Mouse (Mus musculus) neural tube, embryonic 15.5 days (tissue): Measurements from ENCODE around the gene Ninj2. TPM values are rescaled to one million over a fixed set of nuclear protein-coding genes. Genes with fewer than 3 reads are reported as not detected.

ENCODE experiments used
- ATAC-seq: fragments of 200-750 bp; cut with Nextera tagmentation; 2 replicates; pipeline ENCODE4 v1.8.0; 2017; ENCODE audit warnings: mild to moderate bottlenecking, moderate TSS enrichment, moderate library complexity; ENCODE audit not compliant: low FRiP score
- H3K27ac ChIP-seq: fragments of 300-500 bp; sonication (generic); replicated peaks from 2 replicates; pipeline ENCODE4 v1.5.1; 2015; ENCODE audit warnings: mild to moderate bottlenecking, inconsistent platforms
- H3K27me3 ChIP-seq: fragments of 300-500 bp; sonication (generic); replicated peaks from 2 replicates; pipeline ENCODE4 v1.6.1; 2015; ENCODE audit warnings: inconsistent platforms
- H3K36me3 ChIP-seq: fragments of 300-500 bp; sonication (generic); 2 replicates; pipeline ENCODE4 v1.6.1; 2015; ENCODE audit warnings: inconsistent platforms
- H3K4me1 ChIP-seq: fragments of 300-500 bp; sonication (generic); 2 replicates; pipeline ENCODE4 v1.6.1; 2015; ENCODE audit warnings: inconsistent platforms
- H3K4me2 ChIP-seq: fragments of 300-500 bp; sonication (generic); 2 replicates; pipeline ENCODE4 v1.6.1; 2015; ENCODE audit warnings: inconsistent platforms, mild to moderate bottlenecking, moderate library complexity
- H3K4me3 ChIP-seq: fragments of 300-500 bp; sonication (generic); replicated peaks from 2 replicates; pipeline ENCODE4 v1.5.1; 2015; ENCODE audit warnings: mild to moderate bottlenecking, inconsistent platforms
- H3K9ac ChIP-seq: fragments of 300-500 bp; sonication (generic); replicated peaks from 2 replicates; pipeline ENCODE4 v1.6.1; 2015; ENCODE audit warnings: mild to moderate bottlenecking, inconsistent platforms
- H3K9me3 ChIP-seq: fragments of 300-500 bp; sonication (generic); replicated peaks from 2 replicates; pipeline ENCODE4 v1.6.1; 2016; ENCODE audit warnings: inconsistent platforms
- WGBS: fragments of 180-500 bp; shearing (Covaris S2); methylation state at CpG from one replicate; pipeline ENCODE4 v1.1.7; 2015; ENCODE audit warnings: mixed read lengths; 5-methylcytosine and 5-hydroxymethylcytosine counted together
- polyA plus RNA-seq: library from polyadenylated mRNA; unstranded; fragments of >200 nt; fragmentation: Nextera tagmentation; extraction: Ambion mirVana; gene quantifications from 2 replicates; pipeline ENCODE4 v1.2.1, GENCODE M21; 2015

The Ninj2 gene
- polyA plus RNA-seq, 1 experiment from 2014 or later, result 0.19 TPM

DNA sequence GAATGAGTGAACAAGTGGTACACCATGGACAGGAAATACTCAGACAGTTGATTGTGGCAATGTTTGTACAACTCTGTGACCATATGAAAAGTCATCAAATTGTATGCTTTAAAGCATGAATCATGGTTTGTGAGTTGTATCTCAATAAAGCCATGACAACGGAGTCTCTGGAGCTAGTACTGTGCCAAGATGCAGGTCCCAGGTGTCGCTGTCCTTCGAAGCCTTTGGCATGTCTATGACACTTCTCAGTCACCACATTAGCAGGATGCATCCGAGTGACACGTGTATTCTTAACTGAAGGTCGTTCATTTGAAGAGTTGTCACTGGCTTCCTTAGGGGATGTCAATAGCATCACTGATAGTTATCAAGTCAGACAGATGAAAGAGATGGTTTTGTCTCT lies 69.8 kb downstream of the Ninj2 start:
- Histone ChIP-seq H3K4me2 (no peak overlapping the region), H3K27me3 (no peaks in the 10 kb centered on the region), H3K4me3 (no peak overlapping the region), H3K9ac (no peak overlapping the region), H3K9me3 (no peaks in the 10 kb centered on the region), H3K27ac (no peak overlapping the region), H3K4me1 (peaks cover 10% of the 10 kb centered on the region), H3K36me3 (no peaks in the 10 kb centered on the region)
- 87% methylated on average over 6 of the region's 6 CpGs for WGBS
- ATAC-seq, result no peak

DNA sequence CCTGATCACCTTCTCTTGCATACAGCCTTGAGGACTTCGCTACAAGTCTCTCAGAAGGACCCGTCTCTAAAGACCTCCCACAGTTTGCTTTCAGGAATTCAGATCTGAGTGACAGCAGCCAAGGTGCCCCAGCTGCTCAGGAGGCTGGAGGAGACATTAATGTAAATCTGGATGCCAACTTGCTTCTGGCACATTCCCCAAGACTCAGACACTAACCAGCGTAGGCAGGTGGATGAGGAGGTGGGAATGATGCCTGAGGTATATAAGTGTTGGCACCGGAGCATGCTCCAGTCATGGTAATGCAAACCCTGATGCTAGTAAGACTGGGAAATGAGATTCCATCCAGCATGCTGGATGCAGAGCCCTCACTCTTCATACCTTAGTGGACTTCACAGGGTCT lies 71.6 kb downstream of the Ninj2 start:
- no peak overlapping the region for H3K27ac ChIP-seq
- H3K27me3 ChIP-seq, result no peaks in the 10 kb centered on the region
- no peak overlapping the region for H3K9ac ChIP-seq
- no peaks in the 10 kb centered on the region for H3K4me1 ChIP-seq
- no peak overlapping the region for H3K4me3 ChIP-seq
- 80% methylated on average over 4 of the region's 4 CpGs for WGBS
- no peak for ATAC-seq
- no peak overlapping the region for H3K4me2 ChIP-seq
- H3K36me3 ChIP-seq, result no peaks in the 10 kb centered on the region
- no peaks in the 10 kb centered on the region for H3K9me3 ChIP-seq

DNA sequence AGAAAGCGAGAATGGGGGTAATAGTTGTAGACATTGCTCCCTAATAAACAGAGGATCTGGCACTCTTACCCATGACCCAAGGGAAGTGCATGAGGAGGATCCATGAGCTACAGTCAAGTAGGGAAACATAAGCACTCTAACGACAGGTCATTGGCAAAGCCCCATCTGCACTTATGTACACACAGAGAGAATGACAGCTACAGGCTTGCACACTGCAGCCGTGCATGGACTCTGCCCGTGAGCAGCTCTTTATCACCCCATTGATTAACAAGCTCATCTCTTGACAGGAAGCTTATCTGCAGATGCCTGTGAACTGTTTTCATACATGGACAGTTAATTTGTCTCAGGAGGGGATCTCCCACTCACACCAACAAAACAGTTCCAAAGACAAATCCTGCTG lies 74.4 kb downstream of the Ninj2 start:
- WGBS, result 79% methylated on average over 4 of the region's 4 CpGs
- H3K4me2 ChIP-seq, result no peak overlapping the region

GRCm38 (mm10) chr6:120172294-120173017 lies 79.3 kb downstream of the Ninj2 start:
- Histone ChIP-seq H3K4me1 (no peaks in the 10 kb centered on the region), H3K36me3 (no peaks in the 10 kb centered on the region), H3K4me3 (no peak overlapping the region), H3K4me2 (no peak overlapping the region), H3K27me3 (no peaks in the 10 kb centered on the region), H3K9me3 (no peaks in the 10 kb centered on the region), H3K9ac (no peak overlapping the region), H3K27ac (no peak overlapping the region)
- ATAC-seq, result no peak
- WGBS, result 80% methylated on average over 8 of the region's 8 CpGs

More for the DNA sequence above, 74.4 kb downstream of the Ninj2 start:
- Histone ChIP-seq H3K27ac (no peak overlapping the region), H3K36me3 (no peaks in the 10 kb centered on the region), H3K27me3 (no peaks in the 10 kb centered on the region), H3K4me1 (no peaks in the 10 kb centered on the region), H3K9me3 (no peaks in the 10 kb centered on the region), H3K4me3 (no peak overlapping the region), H3K9ac (no peak overlapping the region)
- ATAC-seq, result no peak

DNA sequence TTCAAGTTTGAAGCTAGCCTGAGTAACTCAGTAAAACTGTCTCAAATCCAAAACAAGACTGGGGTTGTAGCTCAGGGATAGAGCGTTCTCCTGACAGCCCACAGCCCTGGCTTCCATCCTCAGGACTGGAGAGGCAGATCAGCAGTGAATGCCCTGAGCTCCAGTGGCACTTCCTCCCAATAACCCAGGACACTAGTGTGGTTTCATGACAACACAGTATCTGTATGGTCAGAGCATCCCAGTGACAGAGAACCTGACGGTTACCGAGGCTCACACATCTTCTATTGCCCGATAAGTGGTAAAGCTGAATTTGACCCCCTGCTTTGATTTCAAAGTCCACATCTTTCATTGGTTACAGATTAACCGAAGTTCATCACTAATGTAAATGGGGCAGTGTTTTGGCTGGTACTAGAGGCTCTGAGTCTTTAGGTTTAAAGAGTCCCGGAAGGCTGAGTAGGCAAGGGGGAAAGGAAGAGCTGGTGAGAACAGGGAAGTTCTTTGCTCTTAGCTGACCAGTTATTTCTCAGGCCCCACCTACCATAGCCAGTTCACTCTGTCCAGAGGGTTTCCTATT lies 81.0 kb downstream of the Ninj2 start:
- Histone ChIP-seq H3K4me3 (no peak overlapping the region), H3K9ac (no peak overlapping the region), H3K27ac (no peak overlapping the region), H3K36me3 (no peaks in the 10 kb centered on the region), H3K4me2 (no peak overlapping the region), H3K27me3 (no peaks in the 10 kb centered on the region), H3K4me1 (no peaks in the 10 kb centered on the region), H3K9me3 (no peaks in the 10 kb centered on the region)
- ATAC-seq, result no peak
- WGBS, result 82% methylated on average over 6 of the region's 6 CpGs

DNA sequence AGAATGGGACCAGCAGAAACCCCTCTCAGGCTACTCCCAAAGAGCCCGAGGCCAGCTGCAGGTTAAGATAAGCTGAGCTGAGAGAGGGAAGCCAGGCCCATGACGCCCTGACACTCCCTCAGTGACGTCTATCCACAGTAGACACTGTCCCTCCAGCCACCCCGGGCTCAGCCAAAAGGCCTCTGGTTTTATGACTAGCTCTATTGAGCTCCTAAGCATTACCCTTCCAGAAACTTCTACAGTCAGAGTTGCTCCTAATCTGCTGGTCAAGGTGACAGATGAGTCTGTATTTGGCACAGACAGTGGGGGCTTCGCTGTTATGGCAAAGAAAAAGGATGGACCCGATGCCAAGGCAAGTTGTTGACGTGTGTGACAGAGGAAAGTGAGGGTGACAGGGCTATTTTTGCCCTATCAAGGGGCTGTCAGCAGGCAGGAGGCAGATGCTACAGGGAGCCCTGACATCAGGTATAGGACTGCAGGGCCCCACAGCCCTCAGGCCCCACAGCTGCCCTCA lies 81.5 kb downstream of the Ninj2 start:
- H3K4me2 ChIP-seq, result no peak overlapping the region
- H3K27me3 ChIP-seq, result no peaks in the 10 kb centered on the region
- ATAC-seq, result no peak
- no peaks in the 10 kb centered on the region for H3K4me1 ChIP-seq
- no peak overlapping the region for H3K4me3 ChIP-seq
- H3K9ac ChIP-seq, result no peak overlapping the region
- H3K27ac ChIP-seq, result no peak overlapping the region
- WGBS, result 57% methylated on average over 7 of the region's 7 CpGs
- no peaks in the 10 kb centered on the region for H3K9me3 ChIP-seq
- no peaks in the 10 kb centered on the region for H3K36me3 ChIP-seq

- no peak overlapping the region for H3K9ac ChIP-seq
- WGBS, result 97% methylated on average over 4 of the region's 4 CpGs
- no peaks in the 10 kb centered on the region for H3K9me3 ChIP-seq
- H3K36me3 ChIP-seq, result no peaks in the 10 kb centered on the region
- no peak overlapping the region for H3K4me2 ChIP-seq
- no peaks in the 10 kb centered on the region for H3K27me3 ChIP-seq
- no peak overlapping the region for H3K27ac ChIP-seq
- H3K4me1 ChIP-seq, result no peaks in the 10 kb centered on the region
- H3K4me3 ChIP-seq, result no peak overlapping the region
- ATAC-seq, result no peak
These were observed 82.5 kb downstream of the Ninj2 start for GRCm38 (mm10) chr6:120175650-120176049.

DNA sequence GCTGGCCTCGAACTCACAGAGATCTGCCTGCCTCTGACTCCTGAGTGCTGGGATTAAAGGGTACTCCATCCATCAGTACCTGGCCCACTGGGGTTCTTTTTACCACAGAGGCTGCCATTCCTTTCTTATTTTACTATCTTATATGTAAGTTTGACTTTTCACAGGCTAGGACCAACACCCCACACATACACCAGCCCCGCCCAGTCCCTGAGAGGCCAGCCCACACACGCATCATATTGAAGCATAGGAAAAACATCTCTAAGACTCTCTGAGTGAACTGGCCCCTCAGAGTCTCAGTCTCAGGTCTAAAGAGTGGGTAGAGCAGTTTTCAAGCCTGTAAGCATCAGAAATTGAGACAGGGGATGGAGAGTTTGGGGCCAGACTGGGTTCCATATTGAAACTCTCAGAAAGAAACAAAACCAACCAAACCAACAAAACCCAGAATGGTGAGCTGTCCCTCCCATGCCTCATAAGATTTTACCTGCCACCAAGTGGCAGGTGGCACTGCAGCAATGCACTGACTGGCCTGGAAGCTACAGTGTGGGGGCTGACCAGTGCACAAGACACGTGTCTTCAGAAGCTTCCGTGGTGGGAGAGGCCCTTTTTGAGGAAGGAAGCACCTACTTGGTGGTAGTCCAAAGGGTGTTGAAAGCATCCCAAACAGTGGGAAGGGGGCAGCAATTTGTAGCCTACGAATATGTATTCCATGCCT lies 86.0 kb downstream of the Ninj2 start:
- H3K4me2 ChIP-seq, result no peak overlapping the region
- H3K27ac ChIP-seq, result no peak overlapping the region
- H3K36me3 ChIP-seq, result no peaks in the 10 kb centered on the region
- WGBS, result 91% methylated on average over 6 of the region's 6 CpGs
- no peak for ATAC-seq
- no peak overlapping the region for H3K9ac ChIP-seq
- H3K9me3 ChIP-seq, result no peaks in the 10 kb centered on the region
- H3K4me3 ChIP-seq, result no peak overlapping the region
- no peaks in the 10 kb centered on the region for H3K4me1 ChIP-seq
- H3K27me3 ChIP-seq, result no peaks in the 10 kb centered on the region

DNA sequence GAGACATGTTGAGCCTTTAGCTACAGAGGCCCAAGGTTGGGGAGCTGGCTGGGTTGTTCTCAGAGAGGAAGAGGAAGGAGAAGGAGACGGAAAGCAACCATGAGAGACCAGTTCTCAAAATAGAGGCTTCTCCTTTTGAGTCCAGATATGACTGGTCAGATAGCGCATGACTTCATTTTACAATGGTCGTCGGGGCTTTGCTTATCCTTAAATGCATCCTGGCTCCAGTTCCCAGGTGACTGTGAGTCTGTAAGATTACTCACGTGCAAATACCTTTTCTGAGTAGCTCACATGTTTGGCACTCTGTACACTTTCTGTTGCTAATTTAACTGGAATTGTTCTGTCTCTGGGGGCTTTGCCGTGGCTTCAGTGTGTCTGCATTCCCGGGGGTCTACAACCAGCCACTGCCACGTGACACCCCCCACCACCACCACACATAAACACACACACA lies 86.6 kb downstream of the Ninj2 start:
- Histone ChIP-seq H3K9me3 (no peaks in the 10 kb centered on the region), H3K4me2 (no peak overlapping the region), H3K36me3 (no peaks in the 10 kb centered on the region), H3K9ac (no peak overlapping the region), H3K27ac (no peak overlapping the region), H3K4me1 (no peaks in the 10 kb centered on the region), H3K27me3 (no peaks in the 10 kb centered on the region), H3K4me3 (no peak overlapping the region)
- 78% methylated on average over 8 of the region's 8 CpGs for WGBS
- ATAC-seq, result no peak

- 82% methylated on average over 4 of the region's 4 CpGs for WGBS
- H3K27me3 ChIP-seq, result no peaks in the 10 kb centered on the region
- no peak overlapping the region for H3K27ac ChIP-seq
- H3K4me1 ChIP-seq, result no peaks in the 10 kb centered on the region
- H3K4me2 ChIP-seq, result no peak overlapping the region
- H3K36me3 ChIP-seq, result no peaks in the 10 kb centered on the region
- no peak overlapping the region for H3K9ac ChIP-seq
- ATAC-seq, result no peak
- no peaks in the 10 kb centered on the region for H3K9me3 ChIP-seq
- H3K4me3 ChIP-seq, result no peak overlapping the region
These were observed 87.3 kb downstream of the Ninj2 start for GRCm38 (mm10) chr6:120180492-120180891.

- Histone ChIP-seq H3K9me3 (no peaks in the 10 kb centered on the region), H3K27me3 (no peaks in the 10 kb centered on the region), H3K27ac (no peak overlapping the region), H3K4me2 (no peak overlapping the region), H3K4me1 (no peaks in the 10 kb centered on the region), H3K36me3 (no peaks in the 10 kb centered on the region), H3K4me3 (no peak overlapping the region), H3K9ac (no peak overlapping the region)
- 74% methylated on average over 5 of the region's 5 CpGs for WGBS
- no peak for ATAC-seq
These were observed 89.0 kb downstream of the Ninj2 start for GRCm38 (mm10) chr6:120182160-120182559.

DNA sequence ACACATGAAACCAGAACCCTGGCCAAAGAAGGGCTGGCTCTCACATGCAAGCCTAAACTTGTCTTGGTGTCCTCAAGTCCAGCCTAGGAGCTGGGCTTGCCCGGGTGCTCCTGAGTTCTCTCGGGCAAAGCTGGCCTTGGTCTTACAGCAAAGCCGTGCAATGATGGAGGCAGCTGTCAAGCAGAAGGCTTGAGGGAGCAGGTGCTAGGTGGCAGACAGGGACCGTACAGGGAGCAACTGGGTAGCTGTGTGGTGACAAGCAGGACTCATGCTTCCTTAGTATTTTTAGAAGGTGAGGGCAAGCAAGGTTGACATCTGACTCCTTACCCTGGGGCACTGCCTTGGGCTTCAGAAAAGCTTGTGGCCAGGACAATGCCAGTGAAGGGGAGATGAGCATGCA lies 90.6 kb downstream of the Ninj2 start:
- WGBS, result 94% methylated on average over 4 of the region's 4 CpGs
- no peaks in the 10 kb centered on the region for H3K9me3 ChIP-seq
- no peak overlapping the region for H3K4me3 ChIP-seq
- H3K27ac ChIP-seq, result no peak overlapping the region
- no peak overlapping the region for H3K9ac ChIP-seq
- ATAC-seq, result no peak
- H3K27me3 ChIP-seq, result no peaks in the 10 kb centered on the region; the same call in 1 of the 2 replicates
- H3K4me2 ChIP-seq, result no peak overlapping the region
- H3K4me1 ChIP-seq, result peaks cover 12% of the 10 kb centered on the region
- H3K36me3 ChIP-seq, result no peaks in the 10 kb centered on the region
